Mouse (Mus musculus) megakaryocyte, embryonic 14.5 days (primary cell): ENCODE data around the gene Sept5. TPM values are rescaled to one million over a fixed set of nuclear protein-coding genes. Genes with fewer than 3 reads are reported as not detected.

Source experiments
- H3K27me3 ChIP-seq: replicated peaks from 2 replicates; pipeline ENCODE3; 2012; ENCODE audit warnings: inconsistent platforms
- H3K36me3 ChIP-seq: replicated peaks from 2 replicates; pipeline ENCODE3; 2012; ENCODE audit warnings: low read length, inconsistent platforms, mixed read lengths
- H3K4me1 ChIP-seq: 2 replicates; pipeline ENCODE4 v1.6.1; 2012; ENCODE audit warnings: inconsistent platforms
- H3K4me3 ChIP-seq: replicated peaks from 2 replicates; pipeline ENCODE3; 2012; ENCODE audit warnings: moderate library complexity, mild to moderate bottlenecking, inconsistent platforms
- H3K9me3 ChIP-seq: 2 replicates; pipeline ENCODE4 v1.6.1; 2012; ENCODE audit warnings: inconsistent platforms
- FLI1 ChIP-seq: IDR thresholded peaks from 2 replicates; pipeline ENCODE4 v1.6.1; 2012; ENCODE audit warnings: low read length, inconsistent platforms, mixed read lengths
- GATA1 ChIP-seq: IDR thresholded peaks from 3 replicates; pipeline ENCODE4 v1.6.1; 2012; ENCODE audit warnings: mixed read lengths, low read length, inconsistent platforms, borderline replicate concordance
- polyA plus RNA-seq: library from polyadenylated mRNA; stranded (reverse); fragments of >175 nt; gene quantifications from 2 replicates; pipeline ENCODE4 v1.2.3, GENCODE M21; 2012; ENCODE audit warnings: low replicate concordance; ENCODE audit not compliant: insufficient read depth

Gene Sept5
- 8.0 and 10.3 TPM in 2 replicates for polyA plus RNA-seq

GRCm38 (mm10) chr16:18629390-18630231 lies at the start of gene Sept5:
Gene Sept5 (minus strand): TSS chr16:18629954.
- no peaks in the 10 kb centered on the region for H3K36me3 ChIP-seq
- TF ChIP-seq GATA1 = no peak
- no peak for TF ChIP-seq FLI1
- H3K4me3 ChIP-seq = peak within 1 kb of the TSS; percentile 92
- H3K9me3 ChIP-seq = peaks cover 6% of the 10 kb centered on the region; the same call in 1 of the 2 replicates
- peaks cover 75% of the 10 kb centered on the region for H3K4me1 ChIP-seq
- H3K27me3 ChIP-seq = peaks cover 93% of the 10 kb centered on the region

- H3K36me3 ChIP-seq = no peaks in the 10 kb centered on the region
- H3K9me3 ChIP-seq = no peaks in the 10 kb centered on the region
- H3K4me3 ChIP-seq = no peak overlapping the region
- TF ChIP-seq FLI1 (no peak), GATA1 (no peak)
- H3K4me1 ChIP-seq = peaks cover 14% of the 10 kb centered on the region
- peaks cover 24% of the 10 kb centered on the region for H3K27me3 ChIP-seq
These were observed 49.4 kb upstream of the Sept5 start for GRCm38 (mm10) chr16:18679112-18679511.

GRCm38 (mm10) chr16:18677746-18678679 lies 48.3 kb upstream of the Sept5 start:
- H3K27me3 ChIP-seq = peaks cover 26% of the 10 kb centered on the region
- no peak for TF ChIP-seq GATA1
- no peak for TF ChIP-seq FLI1
- H3K4me1 ChIP-seq = peaks cover 14% of the 10 kb centered on the region
- H3K9me3 ChIP-seq = no peaks in the 10 kb centered on the region; the same call in 1 of the 2 replicates
- no peaks in the 10 kb centered on the region for H3K36me3 ChIP-seq
- no peak overlapping the region for H3K4me3 ChIP-seq

GRCm38 (mm10) chr16:18673005-18673404 lies 43.3 kb upstream of the Sept5 start:
- H3K4me1 ChIP-seq = peaks cover 8% of the 10 kb centered on the region
- no peaks in the 10 kb centered on the region; the same call in 1 of the 2 replicates for H3K9me3 ChIP-seq
- no peaks in the 10 kb centered on the region for H3K36me3 ChIP-seq
- no peak for TF ChIP-seq FLI1
- TF ChIP-seq GATA1 = no peak
- H3K4me3 ChIP-seq = no peak overlapping the region
- H3K27me3 ChIP-seq = peaks cover 40% of the 10 kb centered on the region

DNA sequence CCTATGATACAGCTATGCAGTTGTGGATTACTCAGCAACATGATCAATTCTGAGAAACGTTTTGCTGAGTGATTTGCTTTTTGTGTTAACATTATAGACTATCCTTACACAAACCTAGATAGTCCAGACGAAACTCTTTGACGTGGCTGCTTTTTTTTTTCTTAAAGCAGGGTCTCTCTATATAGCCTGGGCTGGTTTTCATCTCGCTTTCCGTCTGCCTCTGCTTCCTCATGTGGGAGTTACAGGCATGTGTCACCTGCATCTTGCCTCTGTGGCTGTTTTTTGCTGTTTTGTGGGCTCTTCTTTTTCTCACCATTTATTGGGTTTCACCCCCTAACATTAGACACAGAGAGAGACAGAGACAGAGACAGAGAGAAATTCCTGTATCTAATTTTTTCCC lies 42.3 kb upstream of the Sept5 start:
- TF ChIP-seq GATA1 = no peak
- TF ChIP-seq FLI1 = no peak
- H3K9me3 ChIP-seq = no peaks in the 10 kb centered on the region; the same call in 1 of the 2 replicates
- no peaks in the 10 kb centered on the region for H3K36me3 ChIP-seq
- peaks cover 4% of the 10 kb centered on the region; the same call in 1 of the 2 replicates for H3K4me1 ChIP-seq
- H3K4me3 ChIP-seq = no peak overlapping the region
- H3K27me3 ChIP-seq = peaks cover 40% of the 10 kb centered on the region

DNA sequence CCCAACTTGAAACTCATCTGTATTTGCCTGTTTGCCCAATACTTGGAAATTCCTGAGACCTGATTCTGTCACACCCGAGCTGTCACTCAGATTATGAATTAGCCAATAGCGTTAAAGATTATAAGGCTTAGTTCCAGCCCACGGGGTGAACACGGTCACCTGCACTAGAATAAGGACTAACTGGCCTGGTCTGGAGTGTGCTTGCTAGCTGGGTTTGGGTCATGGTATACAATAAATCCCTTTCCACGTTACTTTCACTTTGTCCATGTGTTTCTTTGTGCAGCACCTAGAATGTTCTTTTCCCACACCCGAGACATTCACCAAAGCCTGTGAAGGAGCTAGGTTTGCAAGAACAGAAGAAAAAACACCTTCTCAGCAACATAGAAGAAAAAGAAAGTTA lies 40.2 kb upstream of the Sept5 start:
- Histone ChIP-seq H3K36me3 (no peaks in the 10 kb centered on the region), H3K9me3 (no peaks in the 10 kb centered on the region; the same call in 1 of the 2 replicates), H3K27me3 (peaks cover 44% of the 10 kb centered on the region), H3K4me1 (peaks cover 4% of the 10 kb centered on the region; the same call in 1 of the 2 replicates), H3K4me3 (no peak overlapping the region)
- no peak for TF ChIP-seq FLI1
- no peak for TF ChIP-seq GATA1

- Histone ChIP-seq H3K27me3 (peaks cover 33% of the 10 kb centered on the region), H3K9me3 (0 out of 2 replicates have a peak, but pooled peaks cover 4% of the 10 kb centered on the region), H3K4me3 (no peak overlapping the region), H3K4me1 (peaks cover 12% of the 10 kb centered on the region; the same call in 1 of the 2 replicates), H3K36me3 (no peaks in the 10 kb centered on the region)
- TF ChIP-seq GATA1 = no peak
- no peak for TF ChIP-seq FLI1
These were observed 28.8 kb upstream of the Sept5 start for GRCm38 (mm10) chr16:18658597-18658996.

GRCm38 (mm10) chr16:18655372-18656098 lies 25.8 kb upstream of the Sept5 start:
- Histone ChIP-seq H3K27me3 (peaks cover 21% of the 10 kb centered on the region), H3K4me1 (peaks cover 12% of the 10 kb centered on the region; the same call in 1 of the 2 replicates), H3K9me3 (peaks cover 4% of the 10 kb centered on the region; the same call in 1 of the 2 replicates), H3K36me3 (no peaks in the 10 kb centered on the region), H3K4me3 (no peak overlapping the region)
- no peak for TF ChIP-seq GATA1
- TF ChIP-seq FLI1 = no peak
